Mouse (Mus musculus) central nervous system, embryonic 11.5 days (tissue): ENCODE data around the gene Klra9. TPM values are rescaled to one million over a fixed set of nuclear protein-coding genes. Genes with fewer than 3 reads are reported as not detected.

Source experiments
- polyA plus RNA-seq: library from polyadenylated mRNA; depleted of rRNA; stranded (reverse); fragments of >200 nt; gene quantifications from 2 replicates; pipeline ENCODE4 v1.2.3, GENCODE M21; 2012; rRNA removed

The Klra9 gene
- not detected in 2 replicates for polyA plus RNA-seq

GRCm38 (mm10) chr6:130193012-130193411, at the start of gene Klra9:
Klra9 (minus strand) TSS chr6:130193112.

GRCm38 (mm10) chr6:130233222-130233621, 40.3 kb upstream of the Klra9 start, which contains the start of gene Klra7:
Klra7 (minus strand) TSS chr6:130233322.

GRCm38 (mm10) chr6:130129798-130130197, 63.1 kb downstream of the Klra9 start, which contains the start of gene Klra8:
Klra8 (minus strand) TSS chr6:130129898.

Other genes starting within 250 kb of the Klra9 start
- gene Klra6, start 166.2 kb downstream of the Klra9 start, polyA plus RNA-seq: not detected in 2 replicates
- not detected in 2 replicates for gene Klra4, start 125.8 kb downstream of the Klra9 start, polyA plus RNA-seq
- not detected in 2 replicates for gene Klra8, start 63.2 kb downstream of the Klra9 start, polyA plus RNA-seq
- gene Klra7, start 40.2 kb upstream of the Klra9 start, polyA plus RNA-seq: not detected in 2 replicates
- gene Klra10, start 88.8 kb upstream of the Klra9 start, polyA plus RNA-seq: not detected in 2 replicates
- gene Klra3, start 144.5 kb upstream of the Klra9 start, polyA plus RNA-seq: not detected in 2 replicates
- not detected in 2 replicates for gene Klra1, start 193.8 kb upstream of the Klra9 start, polyA plus RNA-seq